Mouse (Mus musculus): Measurements from ENCODE around the gene Cib4.

DNA sequence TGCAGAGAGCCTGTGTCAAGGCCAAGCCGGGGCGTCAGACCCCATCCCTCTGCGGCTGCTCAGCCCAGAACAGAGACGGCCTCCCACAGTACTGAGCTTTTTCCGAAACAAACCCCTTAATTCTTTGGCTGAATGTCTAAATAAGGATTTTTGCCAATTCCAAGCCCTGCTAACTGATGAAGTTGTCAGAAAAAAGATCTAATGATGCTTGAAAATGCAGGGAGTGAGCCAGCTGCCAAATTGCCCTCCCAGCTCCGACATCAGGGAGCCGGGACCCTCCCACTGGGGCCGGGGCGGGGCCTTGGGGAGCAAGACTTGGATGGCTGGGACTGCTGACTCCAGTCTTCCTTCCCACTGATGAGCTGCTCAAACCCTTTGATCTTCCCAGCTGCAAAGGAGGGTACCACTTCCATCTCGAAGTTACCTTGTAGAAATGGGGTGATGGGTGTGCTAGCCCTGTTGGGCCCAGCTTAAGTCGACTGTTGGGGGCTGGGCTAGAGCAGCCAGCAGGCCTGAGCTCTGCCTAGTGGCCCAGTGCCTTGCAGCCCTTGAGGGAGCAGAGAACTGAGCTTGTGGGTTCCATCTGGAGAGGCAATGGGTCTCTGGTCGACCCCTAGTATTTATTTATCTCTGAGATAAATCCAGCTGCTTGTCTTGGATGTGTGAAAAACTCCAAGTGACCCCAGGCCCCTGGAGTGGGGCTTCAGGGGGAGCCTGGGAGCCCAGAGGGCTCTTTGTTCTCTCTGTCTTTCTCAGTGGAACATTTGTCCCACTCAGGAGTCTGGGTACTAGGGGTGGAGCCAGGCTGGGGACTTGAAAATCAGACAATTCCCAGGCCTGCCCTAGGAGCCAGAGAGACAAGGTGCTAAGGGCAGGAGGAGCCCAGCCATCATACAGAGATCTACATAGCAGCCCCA is 19.5 kb downstream of the Cib4 start:
- TF ChIP-seq POLR2A (IDR thresholded peaks at IDR 0.05; ENCODE audit: insufficient read depth, low read depth, low read length) (no peak), CTCF (IDR thresholded peaks at IDR 0.05; ENCODE audit: insufficient read depth, low read depth, low read length) (no peak)

All from olfactory bulb, adult 2 months (tissue).